Mouse (Mus musculus) Patski (cell line): ENCODE measurements around the gene St6galnac1. TPM values are rescaled to one million over a fixed set of nuclear protein-coding genes. Genes with fewer than 3 reads are reported as not detected.
"Not testable (repeated sequence)": the region's sequence is repeated elsewhere in the genome, so short reads cannot be mapped to it uniquely, and the experiment has no call there.

Experiments used
- ATAC-seq: fragments of 100-300 bp; one replicate; pipeline ENCODE4 v1.8.0; 2021
- CTCF ChIA-PET: fragments of 350-600 bp; sonication (Branson Sonifier 250); formaldehyde crosslinking; loops from one replicate; lab custom pipeline; 2022; ENCODE audit warnings: inconsistent platforms; lab: Charles Lee
- POLR2A ChIA-PET: fragments of 350-600 bp; sonication (Branson Sonifier 250); formaldehyde crosslinking; loops from one replicate; lab custom pipeline; 2022; ENCODE audit warnings: antibody characterized with exemption, inconsistent platforms; lab: Charles Lee
- DNase-seq: peaks from one replicate; pipeline ENCODE4 v3.0.0-alpha.2; 2011; ENCODE audit warnings: low read depth, low spot score
- H3K27me3 ChIP-seq: fragments of 371-371 bp; one replicate; pipeline ENCODE4 v1.5.1; 2021
- CTCF ChIP-seq: fragments of 100-300 bp; IDR thresholded peaks from one replicate; pipeline ENCODE4 v1.5.1; 2021
- in situ Hi-C: fragments of 300-500 bp; cut with MboI; formaldehyde crosslinking; loops from 3 replicates; pipeline ENCODE4 v1.11.1; 2018; ENCODE audit warnings: low pct_unique_long_range_greater_than_20kb, mixed read lengths
- polyA plus RNA-seq: library from polyadenylated mRNA; unstranded; gene quantifications from one replicate; pipeline ENCODE4 v1.2.3, GENCODE M21; 2021

St6galnac1 gene
- polyA plus RNA-seq, 1 experiment from 2014 or later, result not detected

GRCm38 (mm10) chr11:116782737-116783145 lies 7.4 kb upstream of the St6galnac1 start:
- POLR2A ChIA-PET, result interaction anchor here (0.7 to 1.1 kb wide), 2 partner anchors 15 to 293 kb away, joined by 3 to 6 read pairs; no protein-coding TSS in a partner anchor
- H3K27me3 ChIP-seq, result no peaks in the 10 kb centered on the region
- no peak for TF ChIP-seq CTCF
- CTCF ChIA-PET, result interaction anchor here (1.1 to 2.3 kb wide), 2 partner anchors 26 to 55 kb away, joined by 3 to 9 read pairs; no protein-coding TSS in a partner anchor
- DNase-seq (no peak), ATAC-seq (no peak)
- in situ Hi-C loops, result no loop called here

DNA sequence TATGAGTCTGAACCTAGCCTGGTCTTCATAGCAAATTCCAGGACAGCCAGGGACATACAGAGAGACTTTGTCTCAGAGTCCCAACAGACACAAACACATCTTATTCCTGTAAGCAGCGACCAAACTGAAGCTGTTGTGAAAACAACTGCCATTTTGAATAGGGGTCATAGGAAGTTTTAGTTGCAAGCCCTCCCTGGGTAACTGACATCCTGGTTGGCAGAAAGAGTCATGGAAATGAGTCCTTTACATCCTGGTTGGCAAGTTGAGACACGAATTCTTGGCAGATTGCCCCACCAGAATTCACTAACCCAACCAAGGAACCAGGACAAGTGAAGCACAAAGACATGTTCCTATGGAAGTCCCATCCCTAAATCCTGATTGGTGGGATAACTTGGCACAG lies 2.1 kb downstream of the St6galnac1 start:
- ChIA-PET POLR2A (no interaction called here), CTCF (no interaction called here)
- in situ Hi-C loops, result no loop called here
- no peak for TF ChIP-seq CTCF
- ATAC-seq (no peak), DNase-seq (no peak)
- H3K27me3 ChIP-seq, result no peaks in the 10 kb centered on the region

- in situ Hi-C loops, result no loop called here
- ChIA-PET CTCF (no interaction called here), POLR2A (no interaction called here)
- ATAC-seq (no peak), DNase-seq (no peak)
- H3K27me3 ChIP-seq, result no peaks in the 10 kb centered on the region
- no peak for TF ChIP-seq CTCF
Measured at GRCm38 (mm10) chr11:116769873-116770272, 5.4 kb downstream of the St6galnac1 start.

GRCm38 (mm10) chr11:116764946-116765345 lies 10.4 kb downstream of the St6galnac1 start:
- TF ChIP-seq CTCF, result no peak
- POLR2A ChIA-PET, result no interaction called here
- DNase-seq (no peak), ATAC-seq (no peak)
- no peaks in the 10 kb centered on the region for H3K27me3 ChIP-seq
- in situ Hi-C loops, result no loop called here
- CTCF ChIA-PET, result no interaction called here

DNA sequence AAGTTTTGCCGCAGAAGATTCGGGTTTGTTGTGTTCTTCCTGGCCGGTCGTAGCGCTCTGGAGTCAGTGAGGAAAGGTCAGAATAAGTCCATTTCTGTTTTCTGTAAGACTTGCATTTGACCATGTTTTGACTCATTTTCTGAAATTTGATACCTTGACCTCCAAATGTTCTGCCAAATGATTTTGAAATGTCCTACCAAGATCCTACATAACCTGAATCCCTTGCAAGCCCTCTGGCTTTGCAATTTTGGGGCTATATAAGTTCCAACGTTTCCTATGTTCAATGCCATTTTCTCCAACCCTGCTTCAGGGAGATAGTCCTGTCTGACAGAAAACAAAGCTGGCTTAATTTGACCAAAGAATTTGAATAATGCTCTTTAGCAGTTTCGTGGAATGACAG lies 11.0 kb downstream of the St6galnac1 start:
- ChIA-PET POLR2A (no interaction called here), CTCF (no interaction called here)
- in situ Hi-C loops, result no loop called here
- no peak for ATAC-seq
- no peak for TF ChIP-seq CTCF
- DNase-seq, result no peak
- H3K27me3 ChIP-seq, result no peaks in the 10 kb centered on the region

DNA sequence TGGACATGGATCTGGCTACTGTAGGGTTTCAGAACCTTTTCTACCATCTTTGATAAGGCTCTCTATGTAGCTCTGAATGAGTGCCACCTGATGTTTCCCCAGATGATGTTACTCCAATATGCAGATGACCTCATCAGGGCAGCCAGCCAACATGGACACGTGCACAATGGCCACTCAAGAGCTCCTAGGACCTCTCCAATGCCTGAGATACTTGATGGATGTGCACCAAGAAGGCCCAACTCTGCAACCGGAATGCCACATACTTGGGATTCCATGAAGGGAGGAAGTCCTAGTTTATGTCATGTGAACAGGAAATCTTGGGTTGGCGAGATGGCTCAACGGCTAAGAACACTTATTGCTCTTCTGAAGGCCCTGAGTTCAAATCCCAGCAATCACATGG lies 20.1 kb downstream of the St6galnac1 start:
- ATAC-seq, result no peak
- ChIA-PET CTCF (no interaction called here), POLR2A (no interaction called here)
- DNase-seq, result no peak
- H3K27me3 ChIP-seq, result no peaks in the 10 kb centered on the region
- TF ChIP-seq CTCF, result no peak
- in situ Hi-C loops, result no loop called here

DNA sequence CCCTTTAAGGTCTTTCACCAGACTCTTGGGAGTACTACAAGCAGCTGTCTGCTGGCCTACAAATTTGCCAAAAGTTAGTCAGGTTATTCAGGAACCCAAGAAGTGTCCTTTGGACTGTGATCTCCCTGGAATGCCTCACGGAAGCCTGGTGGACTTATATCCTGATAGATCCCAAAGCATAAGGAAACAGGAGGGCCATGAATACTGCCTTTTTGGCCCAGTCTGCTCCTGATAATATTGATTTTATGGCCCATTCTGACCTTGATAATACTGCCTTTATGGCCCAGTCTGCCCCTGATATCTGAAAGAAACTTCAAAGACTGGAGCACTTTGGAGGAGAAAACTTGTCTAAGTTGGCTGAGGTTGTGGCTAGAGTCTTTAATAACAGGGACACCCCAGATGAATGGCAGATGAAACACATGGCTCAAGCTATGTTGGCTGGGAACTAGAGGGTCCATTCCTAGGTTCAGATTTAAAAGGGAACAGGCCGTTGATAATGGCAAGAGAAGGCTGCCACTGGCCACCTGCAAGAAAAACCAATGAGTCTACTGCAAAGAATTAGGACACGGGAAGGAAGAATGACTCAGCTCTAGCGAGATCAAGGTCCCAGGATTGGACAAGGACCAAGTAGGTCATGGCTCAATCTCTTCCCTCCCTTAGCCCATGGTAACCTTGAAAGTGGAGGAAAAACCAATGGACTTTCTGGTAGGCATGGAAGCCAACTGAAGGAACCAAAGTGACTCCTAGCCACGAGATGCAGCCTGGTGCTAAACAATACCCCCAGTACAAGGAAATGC lies 21.4 kb downstream of the St6galnac1 start:
- CTCF ChIA-PET, result no interaction called here
- TF ChIP-seq CTCF, result no peak
- POLR2A ChIA-PET, result no interaction called here
- in situ Hi-C loops, result no loop called here
- no peaks in the 10 kb centered on the region for H3K27me3 ChIP-seq
- ATAC-seq (no peak), DNase-seq (no peak)

- in situ Hi-C loops, result no loop called here
- no peak for ATAC-seq
- CTCF ChIA-PET, result no interaction called here
Measured at GRCm38 (mm10) chr11:116749733-116750132, 25.6 kb downstream of the St6galnac1 start.

DNA sequence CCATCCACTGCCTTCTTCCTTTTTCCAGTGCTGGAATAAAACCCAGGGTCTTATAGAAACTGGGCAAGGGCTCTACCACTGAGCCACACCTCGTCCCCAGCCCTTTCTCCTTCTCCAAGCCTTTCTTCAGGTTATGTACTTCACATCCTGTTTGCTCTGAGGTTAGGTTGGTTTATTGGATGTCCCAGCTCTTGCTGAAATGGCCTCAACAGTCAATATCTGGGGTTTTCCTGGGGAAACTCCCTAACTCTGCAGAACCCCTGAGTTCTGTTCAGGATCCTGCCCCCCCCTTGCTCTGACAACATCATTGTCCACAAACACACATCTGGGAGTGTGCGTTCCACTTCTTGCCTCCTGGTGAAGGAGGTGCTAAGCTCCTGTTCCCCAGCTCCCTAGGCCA lies 26.6 kb downstream of the St6galnac1 start:
- in situ Hi-C loops, CTCF ChIA-PET, ATAC-seq, H3K27me3 ChIP-seq, DNase-seq, POLR2A ChIA-PET: not testable (repeated sequence)

More at GRCm38 (mm10) chr11:116749733-116750132, 25.6 kb downstream of the St6galnac1 start:
- DNase-seq, result no peak
- POLR2A ChIA-PET, result no interaction called here
- no peak for TF ChIP-seq CTCF
- H3K27me3 ChIP-seq, result no peaks in the 10 kb centered on the region

- H3K27me3 ChIP-seq, CTCF ChIA-PET, DNase-seq, POLR2A ChIA-PET, ATAC-seq, in situ Hi-C loops: not testable (repeated sequence)
Measured at GRCm38 (mm10) chr11:116746822-116747221, 28.5 kb downstream of the St6galnac1 start.

DNA sequence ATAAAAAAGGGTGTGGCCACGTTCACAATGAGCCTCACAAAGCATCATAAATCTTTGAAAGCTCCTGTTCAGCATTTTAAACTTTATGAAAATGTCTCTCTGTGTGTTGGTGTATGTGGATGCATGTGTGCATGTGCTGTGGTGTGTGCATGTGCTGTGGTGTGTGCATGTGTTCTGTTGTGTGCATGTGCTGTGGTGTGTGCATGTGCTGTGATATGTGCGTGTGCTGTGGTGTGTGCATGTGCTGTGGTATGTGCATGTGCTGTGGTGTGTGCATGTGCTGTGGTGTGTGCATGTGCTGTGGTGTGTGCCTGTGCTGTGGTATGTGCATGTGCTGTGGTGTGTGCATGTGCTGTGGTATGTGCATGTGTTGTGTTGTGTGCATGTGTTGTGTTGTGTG lies 29.9 kb downstream of the St6galnac1 start:
- ATAC-seq, CTCF ChIA-PET, in situ Hi-C loops, POLR2A ChIA-PET, DNase-seq, H3K27me3 ChIP-seq: not testable (repeated sequence)
